Mouse (Mus musculus) frontal cortex, postnatal 14 days (tissue): ENCODE data around the gene Atf1.

Experiments
- DNase-seq, 2 experiments: peaks; one replicate each; pipeline ENCODE4 v3.0.0; 2022; ENCODE audit warnings: low spot score in 2 of 2

The Atf1 gene

DNA sequence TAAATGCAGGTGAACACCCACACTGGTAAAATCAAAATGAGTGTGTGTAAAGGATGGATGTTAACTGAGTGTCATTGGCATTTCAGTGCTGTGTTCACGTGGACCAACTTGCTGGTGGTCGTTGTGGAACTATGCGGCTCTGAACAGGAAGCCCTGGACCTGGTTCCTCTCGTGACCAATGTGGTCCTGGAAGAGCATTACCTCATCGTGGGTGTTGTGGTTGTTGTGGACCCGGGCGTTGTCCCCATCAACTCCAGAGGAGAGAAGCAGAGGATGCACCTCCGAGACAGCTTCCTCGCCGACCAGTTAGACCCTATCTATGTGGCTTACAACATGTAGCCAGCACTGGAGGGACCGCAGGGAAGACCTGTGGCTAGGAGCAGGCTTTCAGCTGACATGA lies 12.5 kb upstream of the Atf1 start:
- DNase-seq = no peak

DNA sequence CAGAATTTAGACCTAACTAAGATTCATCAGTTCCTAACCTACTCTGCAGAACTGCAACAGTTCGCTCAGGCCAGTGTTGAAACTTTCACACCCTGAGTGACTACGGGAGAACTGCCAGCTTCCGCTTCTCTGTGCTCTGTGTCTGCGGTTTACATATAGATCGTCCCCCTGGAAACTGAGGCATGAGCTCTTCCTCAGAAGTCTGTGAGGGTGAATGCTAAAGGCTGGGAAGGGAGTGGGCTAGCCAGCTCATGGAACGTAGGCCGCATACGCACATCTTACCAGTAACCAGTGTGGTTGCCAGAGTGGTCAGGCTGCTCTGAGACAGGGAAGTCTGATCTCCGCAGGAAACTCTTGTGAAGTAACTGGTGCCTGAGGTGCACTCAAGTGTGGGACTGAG lies 11.4 kb upstream of the Atf1 start:
- DNase-seq = no peak

DNA sequence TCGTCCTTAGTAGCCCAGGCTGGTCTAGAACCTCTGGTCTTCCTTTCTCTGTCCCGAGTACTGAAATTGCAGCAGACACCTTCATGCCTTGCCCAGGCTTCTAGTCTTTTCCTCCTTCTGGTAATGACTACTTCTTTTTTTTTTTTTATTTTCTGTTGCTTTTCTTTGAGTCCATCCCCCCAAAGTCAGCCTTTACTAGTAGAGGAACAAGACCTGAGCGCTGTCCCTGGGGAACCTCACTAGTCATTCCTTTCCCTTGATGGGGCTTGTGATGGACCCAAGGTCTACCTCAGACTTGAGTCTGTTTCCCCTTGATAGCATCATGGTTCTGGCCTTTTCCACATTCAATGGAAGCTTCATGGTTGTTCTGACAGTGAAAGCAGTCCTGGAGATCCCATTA lies 9.6 kb upstream of the Atf1 start:
- no peak for DNase-seq

DNA sequence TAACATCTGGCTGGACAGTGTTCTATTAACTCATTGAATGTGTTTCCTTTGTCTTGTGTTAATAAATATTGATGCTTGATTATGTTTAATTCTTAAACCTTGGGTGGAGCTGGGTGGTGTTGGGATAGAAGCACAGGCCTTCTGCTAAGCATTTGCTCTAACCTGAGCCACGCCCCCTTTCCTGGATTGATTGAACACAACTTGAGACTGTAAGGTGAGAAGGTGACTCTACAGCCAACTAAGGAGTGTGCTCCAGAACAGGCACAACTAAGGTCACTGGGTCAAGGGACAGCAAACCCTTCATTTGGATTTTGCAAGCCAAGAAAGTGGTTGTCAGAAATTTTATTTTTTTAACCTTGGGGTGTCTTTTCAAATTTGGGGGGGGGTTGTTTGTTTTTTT lies 8.2 kb upstream of the Atf1 start:
- no peak for DNase-seq

DNA sequence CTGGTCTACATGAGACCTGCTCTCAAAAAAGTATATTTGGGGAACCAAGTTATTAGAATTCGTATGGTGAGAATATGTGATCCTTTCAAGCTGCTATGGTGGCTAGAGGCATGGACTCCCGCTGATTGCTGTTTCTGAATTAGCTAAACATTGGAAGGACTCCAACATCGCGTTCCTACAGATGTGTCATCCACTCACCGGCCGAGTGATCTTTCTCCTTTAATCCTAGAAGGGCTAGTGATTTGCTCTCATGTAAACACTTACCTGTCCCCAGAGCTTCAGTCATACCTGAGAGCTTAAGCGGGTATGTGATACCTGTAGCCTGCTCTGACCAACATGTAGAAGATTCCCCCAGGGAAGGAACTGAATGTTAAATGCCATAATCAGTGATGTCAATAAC lies 6.7 kb upstream of the Atf1 start:
- DNase-seq = no peak

DNA sequence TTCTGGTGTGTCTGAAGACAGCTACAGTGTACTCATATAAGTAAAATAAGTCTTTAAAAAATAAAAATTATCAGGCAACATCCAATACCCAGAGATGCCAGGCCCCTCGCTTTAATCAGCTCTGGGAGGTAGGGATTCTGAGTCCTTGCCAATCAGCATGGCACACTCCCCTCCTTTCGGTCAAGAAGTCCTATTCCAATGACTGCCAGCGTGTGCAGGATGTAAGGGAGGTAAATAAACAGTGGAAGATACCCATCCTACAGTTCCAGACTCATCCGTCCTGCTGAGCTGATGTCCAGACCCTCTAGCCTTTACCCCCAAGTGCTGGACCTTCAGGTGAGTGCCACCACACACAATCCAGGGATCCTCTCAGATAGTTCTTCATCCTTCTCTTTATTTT lies 2.2 kb upstream of the Atf1 start:
- DNase-seq = no peak

- DNase-seq = no peak
Observed at GRCm38 (mm10) chr15:100225891-100226290, 1.7 kb upstream of the Atf1 start.

- no peak for DNase-seq
Observed at GRCm38 (mm10) chr15:100227031-100227662, 472 bp upstream of the Atf1 start.

DNA sequence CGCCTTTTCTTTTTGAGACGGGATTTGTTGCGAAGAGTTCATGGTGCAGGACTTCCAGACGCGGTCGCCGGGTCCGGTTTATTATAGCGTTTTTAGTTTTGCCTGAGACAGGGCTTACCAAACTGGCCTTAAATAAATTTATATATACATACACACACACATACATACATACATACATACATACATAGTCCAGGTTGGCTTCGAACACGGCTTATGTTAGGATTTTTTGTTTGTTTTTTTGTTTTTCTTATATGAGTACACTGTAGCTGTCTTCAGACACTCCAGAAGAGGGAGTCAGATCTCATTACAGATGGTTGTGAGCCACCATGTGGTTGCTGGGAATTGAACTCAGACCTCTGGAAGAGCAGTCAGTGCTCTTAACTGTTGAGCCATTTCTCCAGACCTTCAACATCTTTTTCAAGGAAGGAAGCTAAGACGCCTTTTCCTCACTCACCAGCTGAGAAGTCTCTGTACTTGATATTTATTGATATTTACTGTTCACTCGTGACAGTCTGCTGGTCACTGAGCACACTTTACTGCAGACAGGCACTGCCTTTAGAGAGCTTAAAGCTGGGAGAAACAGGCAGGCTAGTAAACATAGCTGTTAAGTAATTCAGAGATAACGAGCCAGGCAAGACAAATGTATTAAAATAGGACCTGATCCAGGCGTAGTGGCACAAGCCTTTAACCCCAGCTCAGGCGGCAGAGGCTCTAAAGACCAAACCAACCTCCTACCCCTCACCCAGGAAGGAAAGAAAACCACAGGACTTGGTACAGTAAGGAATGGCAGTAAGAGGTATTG lies 1.1 kb downstream of the Atf1 start:
- no peak for DNase-seq

GRCm38 (mm10) chr15:100230655-100231054 lies 3.0 kb downstream of the Atf1 start:
- no peak for DNase-seq

DNA sequence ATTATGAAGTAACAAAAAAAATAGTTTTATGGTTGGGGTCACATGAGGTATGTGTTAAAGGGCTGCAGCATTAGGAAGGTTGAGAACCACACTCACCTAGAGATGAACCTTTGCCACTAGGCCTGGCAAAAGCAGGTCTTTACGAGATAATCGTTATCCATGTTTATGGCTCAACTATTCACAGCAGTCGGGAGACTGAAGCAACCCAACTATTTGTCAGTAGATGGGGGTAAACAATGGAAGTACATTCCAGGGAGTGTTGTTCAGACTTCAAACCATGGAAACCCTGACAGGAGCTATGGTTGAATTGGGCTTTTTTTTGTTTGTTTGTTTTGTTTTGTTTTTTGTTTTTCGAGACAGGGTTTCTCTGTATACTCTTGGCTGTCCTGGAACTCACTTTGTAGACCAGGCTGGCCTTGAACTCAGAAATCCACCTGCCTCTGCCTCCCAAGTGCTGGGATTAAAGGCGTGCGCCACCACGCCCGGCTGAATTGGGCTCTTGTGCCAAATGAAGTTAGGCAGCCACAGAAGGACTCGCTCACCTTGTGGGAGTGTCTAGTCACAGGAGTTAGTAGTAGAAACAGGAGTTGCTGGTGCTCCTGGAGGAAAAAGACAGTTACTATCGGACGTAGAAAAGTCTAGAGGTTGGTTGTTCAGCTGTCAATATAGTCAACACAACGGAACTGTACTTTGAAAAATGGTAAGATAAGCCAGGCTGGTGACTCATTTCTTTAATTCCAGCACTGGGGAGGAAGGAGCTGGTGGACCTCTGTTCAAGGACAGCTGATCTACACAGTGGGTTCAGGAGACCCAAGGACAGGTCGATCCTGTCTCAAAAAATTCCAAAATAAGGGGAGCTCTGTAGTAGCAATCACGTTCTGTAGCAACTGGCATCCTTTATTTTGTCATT lies 4.3 kb downstream of the Atf1 start:
- DNase-seq = no peak

- no peak for DNase-seq
Observed at GRCm38 (mm10) chr15:100235208-100235965, 7.8 kb downstream of the Atf1 start.

GRCm38 (mm10) chr15:100236952-100237351 lies 9.3 kb downstream of the Atf1 start:
- DNase-seq = no peak

- no peak for DNase-seq
Observed at GRCm38 (mm10) chr15:100241780-100242179, 14.2 kb downstream of the Atf1 start.

GRCm38 (mm10) chr15:100245951-100246350 lies 18.3 kb downstream of the Atf1 start:
- no peak for DNase-seq

- no peak for DNase-seq
Observed at GRCm38 (mm10) chr15:100247296-100247695, 19.7 kb downstream of the Atf1 start.

DNA sequence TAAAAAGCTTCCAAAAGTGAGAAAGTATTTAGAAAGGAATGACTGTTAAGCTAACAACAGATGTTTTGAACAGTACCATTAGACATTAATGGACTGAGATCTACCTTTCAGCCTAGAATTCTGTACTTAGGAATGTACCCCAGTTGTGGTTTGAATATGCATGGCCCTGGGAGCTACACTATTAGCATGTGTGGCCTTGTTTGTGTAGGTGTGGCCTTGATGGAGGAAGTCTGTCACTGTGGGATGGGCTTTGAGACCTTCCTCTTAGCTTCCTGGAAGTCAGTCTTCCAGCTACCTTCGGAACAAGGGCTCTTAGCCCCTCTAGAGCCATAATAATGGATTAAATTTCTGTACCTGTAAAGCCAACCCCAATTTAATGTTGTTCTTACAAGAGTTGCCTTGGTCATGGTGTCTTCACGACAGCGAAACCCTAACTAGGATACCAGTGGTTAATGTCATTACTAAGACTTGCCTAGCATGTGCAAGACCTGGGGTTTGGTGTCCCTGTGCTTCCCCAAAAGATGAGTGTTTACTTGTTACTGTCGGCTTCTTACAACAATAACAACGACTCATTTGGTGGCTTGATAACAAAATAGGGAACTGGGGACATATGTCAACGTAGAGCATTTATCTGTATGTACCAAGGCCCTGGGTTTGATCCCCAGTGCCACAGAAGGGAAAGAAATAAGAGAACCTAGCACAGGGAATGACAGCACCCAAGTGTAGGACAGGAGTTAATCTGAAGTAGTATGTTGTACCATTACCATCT lies 21.2 kb downstream of the Atf1 start:
- no peak for DNase-seq

DNA sequence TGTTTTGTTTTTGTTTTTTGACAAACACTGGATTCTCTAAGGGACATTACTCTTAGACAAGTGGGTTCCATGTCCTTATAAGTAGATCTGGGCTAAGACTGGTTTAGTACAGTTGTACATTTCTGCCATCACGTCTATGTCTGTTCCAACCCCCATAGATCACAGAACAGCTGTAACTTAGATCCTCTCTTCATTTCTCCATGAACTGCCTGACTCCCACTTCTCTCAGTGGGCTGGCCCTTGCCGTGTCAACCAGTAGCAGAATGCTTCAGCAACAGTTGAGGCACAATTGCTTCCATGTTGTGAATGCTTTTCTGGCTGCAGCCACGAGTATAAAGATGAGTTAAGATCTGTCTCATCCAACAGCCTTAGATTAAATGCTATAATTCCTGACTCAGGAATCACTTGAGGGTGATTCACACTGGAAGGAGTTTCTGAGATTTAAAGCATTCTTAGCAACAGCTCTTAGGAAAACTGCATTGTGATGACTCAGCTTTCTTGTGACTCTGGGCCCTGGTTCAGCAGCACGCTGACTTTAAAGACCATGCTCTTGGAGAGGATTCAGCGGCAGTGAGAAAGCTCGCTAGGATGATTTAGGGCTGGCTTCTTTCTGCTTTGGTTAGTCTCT lies 23.6 kb downstream of the Atf1 start:
- no peak for DNase-seq

- DNase-seq = no peak
Observed at GRCm38 (mm10) chr15:100256386-100256785, 28.8 kb downstream of the Atf1 start.

DNA sequence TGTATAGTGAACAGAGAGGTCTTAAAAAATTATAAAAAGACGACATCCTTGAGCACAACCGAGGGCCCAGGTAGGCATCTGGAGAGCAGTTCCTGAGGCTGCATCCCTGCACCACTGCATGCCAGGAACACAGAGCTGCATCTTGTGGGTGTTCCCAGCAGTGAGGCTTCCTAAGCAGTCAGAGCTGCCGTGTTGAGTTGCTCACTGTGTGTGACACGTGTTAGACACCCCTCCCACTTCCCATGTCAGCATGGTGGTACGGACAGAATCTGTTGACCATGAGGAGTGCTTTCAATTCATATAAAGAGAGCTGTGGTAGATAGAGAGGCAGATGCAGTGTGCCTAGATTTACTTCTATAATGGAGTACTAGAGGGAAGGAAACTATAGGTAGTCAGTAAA lies 29.7 kb downstream of the Atf1 start:
- no peak for DNase-seq
